Mouse (Mus musculus) layer of hippocampus, postnatal 10 days (tissue): ENCODE measurements around the gene Rpl23. TPM values are rescaled to one million over a fixed set of nuclear protein-coding genes. Genes with fewer than 3 reads are reported as not detected.

Experiments used
- DNase-seq, 2 experiments: peaks; one replicate each; pipeline ENCODE4 v3.0.0; 2021; ENCODE audit warnings: low spot score in 2 of 2
- total RNA-seq, 2 experiments: library from RNA; stranded (reverse); gene quantifications; 2 replicates each; pipeline ENCODE4 v1.2.3; 2021

Rpl23 gene
- total RNA-seq, 2 experiments from 2014 or later = 458 to 501 TPM

DNA sequence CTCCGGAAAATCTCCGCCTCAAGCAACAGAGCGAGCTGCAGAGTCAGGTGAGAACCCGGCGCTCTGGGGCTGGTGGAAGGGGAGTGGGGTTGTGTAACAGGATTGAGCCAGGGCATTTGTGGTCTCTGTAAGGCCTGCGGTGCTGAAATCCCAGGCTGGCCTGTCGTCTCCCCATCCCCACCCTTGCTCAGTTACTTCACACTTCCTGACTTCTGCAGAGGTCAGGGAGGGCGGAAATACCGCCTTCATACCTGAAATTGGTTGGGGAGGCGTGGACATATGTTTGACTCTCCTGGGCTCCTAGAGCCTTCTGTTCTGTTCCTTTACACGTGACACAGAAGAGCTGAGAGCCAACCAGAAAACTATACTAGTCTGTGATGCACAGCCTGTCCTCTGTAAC is 33.5 kb upstream of the Rpl23 start:
- DNase-seq = no peak

DNA sequence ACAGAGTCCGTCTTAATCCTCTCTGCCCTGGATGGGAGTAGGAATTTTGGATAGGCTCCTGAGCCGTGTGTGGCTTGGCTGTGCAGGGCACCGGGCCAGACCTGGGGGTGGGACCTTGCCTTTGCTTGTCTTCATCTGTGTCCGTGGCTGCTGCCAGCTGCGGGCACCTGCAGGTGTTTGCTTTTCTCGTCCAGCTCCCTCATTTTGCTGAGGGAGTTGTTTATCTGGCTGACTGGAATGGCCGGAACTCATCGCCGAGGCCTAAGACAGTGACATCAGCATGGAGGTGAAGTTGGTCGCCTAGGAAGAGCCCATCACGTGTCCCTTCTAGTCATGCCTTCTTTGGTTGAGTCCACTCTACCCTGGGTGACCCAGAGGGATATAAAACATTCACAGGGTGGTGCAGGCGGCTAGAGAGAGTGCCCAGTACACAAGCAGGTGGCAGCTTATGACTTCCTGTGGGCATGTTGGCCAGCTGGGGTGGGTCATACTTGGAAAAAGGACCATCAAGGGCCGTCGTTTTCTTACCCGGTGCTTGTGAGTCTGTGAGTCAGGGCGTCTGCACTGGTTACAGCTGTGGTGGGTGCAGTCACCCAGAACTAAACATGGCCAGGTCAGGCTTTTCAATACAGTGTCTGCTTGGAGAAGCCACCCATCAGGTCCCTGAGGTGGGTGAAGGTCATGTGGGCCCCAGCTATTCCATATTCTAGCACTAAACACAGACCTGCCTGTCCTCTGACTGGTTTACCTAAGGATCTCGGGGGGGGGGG is 31.7 kb upstream of the Rpl23 start:
- DNase-seq = no peak

DNA sequence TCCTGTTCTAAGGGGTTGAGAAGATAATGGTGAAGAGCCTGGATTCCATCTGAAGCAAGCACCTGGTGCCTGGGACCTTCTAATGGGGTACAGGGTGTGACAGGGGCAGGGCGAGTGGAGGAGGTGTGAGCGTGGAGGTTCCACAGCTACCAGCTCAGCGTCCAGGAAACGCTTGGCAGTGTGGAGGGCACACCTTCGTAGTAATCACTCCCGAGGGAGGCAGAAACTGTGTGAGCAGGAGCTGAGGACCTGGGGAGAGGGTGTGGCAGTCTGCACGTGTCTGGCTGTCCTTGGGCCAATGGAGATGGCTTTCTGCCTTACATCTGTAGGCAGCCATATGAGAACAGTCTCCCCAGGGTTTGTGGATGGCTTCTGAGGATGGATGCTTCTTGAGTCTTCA is 30.8 kb upstream of the Rpl23 start:
- no peak for DNase-seq

DNA sequence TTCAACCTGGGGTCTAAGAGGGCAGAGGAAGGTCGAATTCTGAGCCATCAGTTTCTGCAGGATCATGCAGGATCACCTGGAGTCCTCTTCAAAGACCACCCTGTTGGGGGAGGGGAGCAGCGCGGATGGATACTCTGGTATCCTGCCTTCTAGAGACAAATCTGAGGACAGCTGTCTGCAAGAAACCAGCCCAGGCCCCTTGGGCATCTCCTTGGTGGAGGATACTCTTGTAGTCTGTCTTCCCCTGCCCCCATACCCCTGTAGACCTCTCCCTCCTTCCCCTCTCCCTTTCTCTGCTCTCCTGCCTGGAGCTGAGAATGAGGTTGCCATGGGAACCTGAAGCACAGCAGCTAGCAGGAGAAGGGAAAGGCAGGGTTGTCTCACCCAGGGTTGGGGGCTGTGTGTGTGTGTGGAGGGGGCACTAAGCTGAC is 30.3 kb upstream of the Rpl23 start:
- peak in 1 of 2 experiments; percentile 57 for DNase-seq

DNA sequence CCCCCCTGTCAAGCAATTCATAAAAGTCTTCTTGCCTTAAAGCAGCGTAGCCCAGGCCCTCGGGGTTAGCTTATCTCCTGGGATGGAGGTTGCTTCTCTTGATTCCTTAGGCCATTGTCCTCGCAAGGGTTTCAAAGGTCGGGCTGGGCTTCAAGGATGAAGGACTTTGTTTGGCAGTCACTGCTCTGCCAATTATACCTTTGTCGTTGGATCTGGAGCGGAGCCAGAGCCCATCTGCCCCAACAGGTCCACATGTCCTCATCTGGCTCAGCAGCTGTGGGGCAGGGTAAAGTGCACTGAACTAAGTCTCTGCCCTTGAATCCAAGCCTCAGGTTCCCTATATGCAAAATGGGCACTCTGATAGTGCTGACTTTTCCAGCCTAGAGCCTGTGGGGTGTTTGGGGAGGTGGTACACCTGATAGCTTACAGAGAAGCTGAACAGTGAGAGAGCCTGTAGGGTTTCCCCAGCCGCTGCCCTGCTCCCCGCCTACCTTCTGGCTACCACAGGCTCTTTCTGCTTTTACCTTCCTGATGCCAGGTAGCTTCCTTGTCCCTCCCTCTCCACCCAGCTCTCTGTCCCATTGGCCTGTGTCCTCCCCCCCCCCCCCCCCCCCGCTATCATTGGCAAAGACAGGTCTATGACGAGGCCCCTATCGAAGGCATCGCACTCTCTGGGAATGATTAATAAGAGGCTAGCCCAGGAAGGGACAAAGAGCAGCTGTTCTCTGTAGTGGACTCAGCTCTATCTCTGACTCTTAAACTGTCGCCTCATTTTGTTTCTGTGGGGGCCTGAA is 29.5 kb upstream of the Rpl23 start:
- no peak for DNase-seq

DNA sequence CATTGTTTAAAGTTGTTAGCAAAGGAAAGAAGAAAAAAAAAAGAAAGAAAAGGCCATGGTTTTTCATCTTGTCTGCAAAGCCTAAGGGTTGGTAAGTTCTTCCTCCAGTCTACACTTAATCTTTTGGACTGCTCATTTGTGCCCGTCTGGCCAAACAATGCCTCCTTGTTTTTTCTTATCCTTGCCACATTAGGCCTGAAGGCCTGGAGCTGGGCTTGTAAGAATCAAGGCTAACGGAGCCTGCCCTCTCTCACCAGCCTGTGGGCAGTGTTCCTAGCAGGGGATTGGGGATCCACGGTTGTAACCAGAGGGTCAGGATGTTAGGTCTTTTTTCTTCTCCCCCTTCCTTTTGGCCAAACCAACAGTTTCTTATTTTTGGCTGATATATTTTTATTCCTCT is 28.7 kb upstream of the Rpl23 start:
- no peak for DNase-seq

DNA sequence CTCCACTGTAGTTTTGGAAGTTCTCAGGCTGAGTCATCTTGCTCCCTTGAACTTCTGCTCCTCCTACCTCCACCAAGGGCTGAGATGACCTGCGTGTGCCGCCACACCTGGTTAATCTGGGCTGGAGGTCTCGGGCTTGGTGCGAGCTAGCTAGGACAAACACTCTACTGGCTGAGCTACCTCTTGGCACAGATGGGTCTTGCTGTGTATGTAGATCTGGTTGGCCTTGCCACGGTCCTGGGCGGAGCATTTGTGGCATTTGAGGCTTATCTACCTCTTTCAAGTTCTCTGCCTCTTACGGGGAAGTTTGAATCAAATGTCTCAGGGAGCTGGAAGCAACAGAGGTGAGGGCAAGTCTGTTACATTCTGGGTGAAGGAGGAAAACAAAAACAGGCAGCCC is 28.1 kb upstream of the Rpl23 start:
- DNase-seq = no peak

DNA sequence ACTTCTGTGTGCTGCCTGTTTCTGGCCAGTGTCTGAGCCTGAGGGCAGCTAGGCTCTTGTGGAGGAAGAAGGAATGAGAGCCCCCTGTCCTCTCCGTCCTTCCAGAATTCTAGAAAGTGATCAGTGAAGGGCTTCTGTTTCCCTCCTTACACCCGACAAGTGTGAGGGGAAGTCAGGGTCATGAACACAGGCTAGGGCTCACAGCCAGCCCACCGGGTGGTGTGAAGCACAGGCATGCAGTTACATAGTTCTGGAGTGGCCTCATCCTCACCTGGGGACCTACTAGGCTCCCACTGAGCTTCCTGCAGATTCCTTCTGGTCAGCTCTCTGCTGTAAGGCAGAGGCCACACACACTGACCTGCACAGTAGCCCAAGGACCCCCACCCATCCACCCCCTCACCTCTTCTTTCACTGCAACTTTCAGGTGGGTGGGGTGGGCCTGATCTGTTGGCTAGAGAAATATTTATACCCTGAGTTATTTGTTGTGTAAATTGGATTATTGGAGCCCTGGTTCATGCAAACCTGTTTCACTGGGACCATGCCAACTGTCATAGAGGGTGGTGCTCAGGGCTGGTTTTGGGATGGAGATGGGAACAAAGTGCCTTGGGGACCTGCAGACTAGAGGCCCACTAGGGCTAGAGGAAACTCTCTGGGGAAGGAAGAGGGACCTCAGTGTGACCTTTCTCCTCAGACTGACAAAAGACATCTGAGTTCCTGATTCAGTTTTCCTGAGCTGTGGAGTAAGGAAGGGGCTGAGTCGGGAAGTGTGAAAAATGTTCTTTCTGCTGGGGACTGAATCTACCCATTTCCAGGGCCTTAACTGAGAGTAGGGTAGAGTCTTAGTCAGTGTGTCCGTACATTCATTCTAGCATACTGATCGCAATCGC is 27.2 kb upstream of the Rpl23 start:
- peak in 1 of 2 experiments; percentile 14 for DNase-seq

DNA sequence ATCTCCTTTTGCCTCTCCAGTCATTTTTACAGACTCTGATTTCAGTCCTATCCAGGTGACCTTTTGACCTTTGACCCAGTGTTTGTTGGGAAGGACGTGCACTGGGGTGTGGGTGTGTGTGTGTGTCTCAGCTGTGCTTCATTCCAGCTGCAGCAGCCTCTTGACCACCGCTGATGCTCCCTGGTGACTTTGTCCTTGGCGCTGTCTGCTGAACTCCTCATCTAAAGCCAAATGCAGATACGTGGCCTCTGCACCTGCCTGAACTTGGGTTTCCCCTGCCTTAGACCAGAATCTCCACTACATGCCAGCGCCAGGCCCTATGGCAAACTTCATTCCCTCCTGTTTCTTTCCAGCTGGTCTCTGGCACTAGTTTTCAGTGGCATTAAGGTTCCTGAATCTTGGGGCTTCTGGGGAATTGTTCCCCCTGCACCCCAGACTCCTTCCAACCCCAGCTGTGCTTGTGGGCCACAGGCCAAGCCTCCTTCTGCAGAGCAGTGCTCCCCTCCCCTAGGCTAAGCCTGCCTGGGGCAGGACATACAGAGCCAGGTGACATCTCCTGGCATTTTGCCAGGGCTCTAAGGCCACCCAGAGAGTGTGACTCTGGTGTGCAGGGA is 26.5 kb upstream of the Rpl23 start:
- DNase-seq = peak in 1 of 2 experiments; percentile 27

DNA sequence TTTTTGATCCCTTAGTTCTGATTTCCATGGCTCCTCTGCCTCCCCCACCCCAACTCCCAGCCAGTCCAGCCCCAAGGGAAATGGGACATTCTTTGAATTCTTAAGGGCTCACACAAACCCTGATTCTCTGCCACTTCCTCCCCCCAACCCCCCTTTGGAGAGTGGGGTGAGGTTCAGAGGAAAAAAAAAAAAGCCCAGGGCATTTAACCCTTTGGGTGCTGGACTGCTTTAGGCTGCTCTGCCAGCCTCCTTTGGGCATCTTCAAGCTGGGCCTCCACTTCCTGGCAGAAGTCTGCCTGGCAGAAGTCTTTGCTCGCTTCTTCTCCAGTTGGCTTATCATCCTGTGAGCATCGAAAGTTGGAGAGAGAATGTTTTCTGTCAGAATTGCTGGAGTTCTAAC is 25.9 kb upstream of the Rpl23 start:
- DNase-seq = no peak

DNA sequence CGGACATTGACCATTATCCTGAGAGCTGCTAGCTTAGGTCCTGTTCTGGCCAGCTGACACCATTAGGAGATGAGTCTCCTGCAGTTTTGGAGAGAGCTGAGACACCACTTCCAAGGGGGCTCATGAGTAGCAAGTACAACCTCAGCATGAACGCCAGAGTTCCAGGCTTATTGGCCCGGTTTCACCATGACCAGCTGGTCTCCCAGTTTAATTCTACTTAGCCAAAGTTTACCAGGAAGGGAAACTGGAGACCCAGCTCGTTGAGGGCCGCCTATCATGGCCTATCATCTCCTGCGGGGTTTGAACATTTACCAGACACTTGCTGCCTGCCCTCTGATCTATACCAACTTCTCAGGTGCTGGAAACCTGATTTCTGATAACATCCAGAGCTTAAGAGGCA is 25.4 kb upstream of the Rpl23 start:
- DNase-seq = peak in 1 of 2 experiments; percentile 14

DNA sequence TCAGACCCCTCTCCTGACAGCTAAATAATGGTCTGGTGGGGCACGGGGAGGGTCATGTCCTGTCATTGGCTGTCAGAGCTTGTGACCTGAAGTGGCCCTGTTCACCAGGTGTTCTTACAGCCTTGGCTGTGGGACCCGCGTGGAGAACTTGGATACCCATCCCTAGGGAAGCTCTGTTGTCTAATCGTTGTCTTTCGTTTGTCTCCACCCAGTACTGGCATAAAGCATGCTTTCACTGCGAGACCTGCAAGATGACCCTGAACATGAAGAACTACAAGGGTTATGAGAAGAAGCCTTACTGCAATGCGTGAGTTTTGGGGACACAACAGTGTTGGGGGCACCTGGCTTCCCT is 24.4 kb upstream of the Rpl23 start:
- no peak for DNase-seq

DNA sequence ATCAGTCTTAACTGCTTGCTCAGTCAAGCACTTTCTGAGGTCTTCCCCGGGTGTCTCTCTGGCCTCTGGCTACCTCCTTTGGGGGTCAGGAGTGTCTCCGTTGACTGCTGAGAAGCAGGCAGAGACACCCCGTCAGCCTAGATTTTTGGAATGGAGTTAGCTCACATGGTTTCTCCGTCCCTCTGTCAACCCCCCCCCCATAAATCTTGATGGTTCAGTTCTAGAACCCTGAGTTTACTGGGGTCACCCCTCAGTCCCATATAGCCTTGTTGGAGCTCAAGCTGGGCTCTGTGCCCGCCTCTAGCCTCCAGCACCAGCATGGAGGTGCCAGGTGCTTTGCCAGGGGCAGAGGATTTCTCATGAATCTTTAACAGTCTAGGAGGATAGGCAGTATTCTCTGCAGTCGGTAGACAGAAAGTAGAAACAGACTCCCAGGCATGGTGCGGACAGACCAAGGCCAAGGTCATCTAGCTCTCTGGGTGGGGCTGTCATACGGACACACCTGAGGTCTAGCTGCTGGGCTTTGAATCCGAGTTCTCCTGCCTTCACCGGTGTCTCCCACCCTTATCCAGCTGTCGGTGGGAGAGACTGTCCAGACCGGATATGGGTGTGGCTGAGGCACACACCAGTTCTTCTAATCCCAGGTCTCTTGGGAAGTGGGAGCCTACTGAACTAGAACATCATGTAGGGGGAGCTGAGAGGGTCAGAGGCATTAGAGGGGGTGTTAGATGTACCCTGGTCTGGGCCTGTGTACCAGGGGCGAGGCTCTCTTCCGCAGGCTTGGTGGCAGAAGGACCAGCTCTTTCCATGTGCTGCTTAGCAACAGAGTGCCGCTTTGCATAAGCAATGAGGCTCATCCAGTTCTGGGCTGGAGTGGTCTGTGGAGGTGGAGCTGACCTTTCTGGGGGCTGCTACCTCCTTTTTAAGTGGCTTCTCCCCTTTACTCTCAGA is 23.7 kb upstream of the Rpl23 start:
- peak in 1 of 2 experiments; percentile 45 for DNase-seq

DNA sequence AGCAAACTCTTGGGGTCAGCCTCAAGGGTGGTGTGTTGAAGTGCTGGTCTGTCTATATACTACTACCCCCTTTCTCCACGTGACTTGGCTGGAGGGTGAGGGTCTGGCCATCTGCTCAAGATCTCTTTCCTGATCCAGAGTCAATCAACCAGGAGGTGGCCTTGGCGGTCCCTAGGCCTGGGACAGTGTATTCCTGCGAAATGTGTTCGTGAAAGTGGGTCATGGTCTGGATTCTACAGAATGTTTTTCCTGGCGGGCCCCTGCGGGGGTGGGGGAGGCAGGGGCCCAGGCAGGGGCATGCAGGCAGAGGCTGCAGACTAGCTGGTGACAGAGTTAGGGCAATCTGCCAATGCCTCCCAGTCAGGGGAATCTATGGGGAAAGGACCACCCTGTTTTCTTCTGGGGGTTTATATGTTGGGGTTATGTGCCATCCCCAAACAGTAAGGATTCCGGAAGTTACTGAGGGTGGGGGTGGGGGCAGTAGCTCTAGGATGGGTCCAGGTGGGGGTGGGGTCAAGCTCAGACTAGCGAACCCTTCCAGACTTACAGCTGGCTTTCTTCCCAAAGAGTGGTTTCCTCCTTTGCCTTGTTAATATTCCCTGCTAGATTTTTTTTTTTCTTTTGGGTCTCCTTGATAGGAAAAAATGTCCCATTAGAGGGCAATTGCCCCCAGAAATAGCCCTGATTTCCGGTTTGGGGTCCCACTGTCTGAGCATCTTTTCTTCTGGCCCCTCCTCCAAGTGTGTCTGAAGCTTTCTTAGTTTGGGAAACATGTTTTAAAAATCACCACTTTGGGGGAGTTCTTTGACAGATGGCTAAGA is 22.8 kb upstream of the Rpl23 start:
- peak in 1 of 2 experiments; percentile 34 for DNase-seq

DNA sequence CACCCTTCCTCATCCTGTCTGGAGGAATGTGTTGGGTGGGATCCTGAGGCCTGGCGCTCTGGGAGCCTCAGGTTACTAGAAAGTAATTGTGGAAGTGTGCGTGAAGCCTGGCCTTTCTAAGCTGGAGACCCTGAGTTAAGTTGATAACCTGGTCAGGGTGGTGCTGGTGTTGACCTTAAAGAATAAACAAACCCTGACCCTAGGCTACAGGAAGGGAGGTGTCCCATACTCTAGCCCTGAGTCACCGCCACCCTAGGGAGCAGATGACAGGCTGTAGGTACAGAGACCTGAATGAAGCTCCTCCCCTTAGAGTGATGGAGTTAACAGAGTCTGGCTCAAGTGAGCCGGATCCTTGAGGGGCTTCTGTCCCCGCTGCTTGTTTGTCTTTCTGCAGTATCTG is 21.6 kb upstream of the Rpl23 start:
- DNase-seq = no peak

DNA sequence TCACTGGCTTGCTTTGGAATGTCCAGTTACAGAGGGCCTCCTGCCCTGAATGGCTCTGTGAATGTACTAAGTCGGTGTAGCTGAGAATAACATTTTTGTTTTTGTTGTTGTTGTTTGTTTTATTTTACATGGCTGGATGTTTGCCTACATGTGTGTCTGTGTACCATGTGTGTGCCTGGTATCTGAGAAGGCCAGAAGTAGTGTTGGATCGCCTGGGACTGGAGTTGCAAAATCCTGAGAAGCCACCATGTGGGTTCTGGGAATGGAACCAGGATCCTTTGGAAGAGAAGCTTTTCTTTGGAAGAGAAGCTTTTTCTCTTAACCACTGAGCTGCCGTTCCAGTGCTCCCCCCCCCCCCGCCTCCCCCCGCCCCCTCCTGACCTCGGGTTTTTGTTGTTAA is 20.3 kb upstream of the Rpl23 start:
- no peak for DNase-seq

DNA sequence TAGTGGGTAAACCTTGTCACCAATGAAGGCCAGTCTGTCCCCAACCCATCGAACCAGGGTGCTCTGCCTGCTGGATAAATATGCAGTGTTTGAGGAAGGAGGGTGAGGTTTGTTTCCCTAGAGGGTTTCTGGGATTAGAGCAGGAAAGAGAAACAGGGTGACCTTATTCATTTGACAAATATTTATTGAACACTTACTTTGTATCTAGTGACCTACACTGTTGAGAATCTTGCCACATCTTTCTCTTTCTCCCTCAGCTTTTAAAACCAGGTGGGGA is 19.9 kb upstream of the Rpl23 start:
- no peak for DNase-seq

DNA sequence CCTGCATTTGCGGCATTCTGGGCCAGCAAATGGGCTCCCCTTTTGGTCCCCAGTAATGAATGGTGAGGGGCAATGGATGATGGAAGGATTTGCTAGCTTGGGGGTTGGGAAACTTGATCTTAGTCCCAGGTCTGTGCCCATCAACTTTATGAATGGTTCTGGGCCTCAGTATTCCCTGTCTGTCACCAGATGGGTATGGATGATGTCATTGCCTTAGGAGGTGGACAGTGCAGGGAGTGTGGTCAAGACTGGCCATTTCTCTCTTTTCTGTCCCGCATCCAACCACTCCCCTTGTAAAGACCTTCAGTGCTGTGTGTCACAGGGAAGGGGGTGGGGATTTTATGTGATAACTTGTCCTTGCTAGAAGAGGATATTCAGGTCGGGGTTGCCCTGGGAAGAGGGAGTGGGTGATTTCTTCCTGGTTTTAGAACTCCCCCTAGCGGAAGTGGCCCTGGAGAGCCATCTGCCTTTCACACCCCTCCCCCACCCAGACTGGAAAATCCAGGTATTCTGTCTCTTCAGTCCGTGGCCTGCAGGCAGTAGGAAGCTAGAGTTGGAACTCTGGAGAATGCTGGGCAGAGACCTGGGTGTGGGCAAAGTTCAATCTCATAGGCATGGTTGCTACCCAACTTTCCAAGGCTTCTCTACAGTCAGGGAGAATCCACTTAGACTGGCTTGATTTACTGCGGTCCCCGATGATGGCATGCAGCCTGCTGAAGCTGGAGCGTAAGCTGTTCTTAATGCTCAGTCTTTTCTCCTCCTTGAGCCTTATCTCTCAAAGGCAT is 19.4 kb upstream of the Rpl23 start:
- DNase-seq = peak in 1 of 2 experiments; percentile 64
